Mouse (Mus musculus) kidney, embryonic 16.5 days (tissue): Measurements from ENCODE around the gene Larp1. TPM values are rescaled to one million over a fixed set of nuclear protein-coding genes. Genes with fewer than 3 reads are reported as not detected.

ENCODE experiments used
- ATAC-seq: fragments of 200-750 bp; cut with Nextera tagmentation; 2 replicates; pipeline ENCODE4 v1.8.0; 2017; ENCODE audit warnings: moderate TSS enrichment; ENCODE audit not compliant: low FRiP score, low TSS enrichment
- H3K27ac ChIP-seq: fragments of 300-500 bp; sonication (generic); 2 replicates; pipeline ENCODE4 v1.5.1; 2014; ENCODE audit warnings: low read length
- H3K27me3 ChIP-seq: fragments of 300-500 bp; sonication (generic); 2 replicates; pipeline ENCODE4 v1.6.1; 2014; ENCODE audit warnings: low read length, control low read depth, mixed read lengths; ENCODE audit not compliant: insufficient read depth
- H3K36me3 ChIP-seq: fragments of 300-500 bp; sonication (generic); 2 replicates; pipeline ENCODE4 v1.6.1; 2014; ENCODE audit warnings: low read length, control low read depth, mixed read lengths; ENCODE audit not compliant: insufficient read depth
- H3K4me1 ChIP-seq: fragments of 300-500 bp; sonication (generic); 2 replicates; pipeline ENCODE4 v1.6.1; 2014; ENCODE audit warnings: low read length, control low read depth, mixed read lengths; ENCODE audit not compliant: insufficient read depth
- H3K4me2 ChIP-seq: fragments of 300-500 bp; sonication (generic); replicated peaks from 2 replicates; pipeline ENCODE4 v1.6.1; 2014; ENCODE audit warnings: low read depth, low read length
- H3K4me3 ChIP-seq: fragments of 300-500 bp; sonication (generic); 2 replicates; pipeline ENCODE4 v1.5.1; 2014; ENCODE audit warnings: mild to moderate bottlenecking, low read length
- H3K9ac ChIP-seq: fragments of 300-500 bp; sonication (generic); replicated peaks from 2 replicates; pipeline ENCODE4 v1.6.1; 2014; ENCODE audit warnings: low read length
- H3K9me3 ChIP-seq: fragments of 300-500 bp; sonication (generic); 2 replicates; pipeline ENCODE4 v1.6.1; 2016; ENCODE audit warnings: low read length, control low read depth
- WGBS: fragments of 180-500 bp; shearing (Covaris S2); extraction: QIAGEN DNeasy Blood & Tissue Kit; methylation state at CpG from one replicate; pipeline ENCODE4 v1.1.7; 2014; 5-methylcytosine and 5-hydroxymethylcytosine counted together
- polyA plus RNA-seq: library from polyadenylated mRNA; unstranded; fragments of >200 nt; fragmentation: Nextera tagmentation; extraction: Ambion mirVana; gene quantifications from 2 replicates; pipeline ENCODE4 v1.2.1, GENCODE M21; 2015

The Larp1 gene
- polyA plus RNA-seq, 1 experiment from 2014 or later = 18.3 TPM

DNA sequence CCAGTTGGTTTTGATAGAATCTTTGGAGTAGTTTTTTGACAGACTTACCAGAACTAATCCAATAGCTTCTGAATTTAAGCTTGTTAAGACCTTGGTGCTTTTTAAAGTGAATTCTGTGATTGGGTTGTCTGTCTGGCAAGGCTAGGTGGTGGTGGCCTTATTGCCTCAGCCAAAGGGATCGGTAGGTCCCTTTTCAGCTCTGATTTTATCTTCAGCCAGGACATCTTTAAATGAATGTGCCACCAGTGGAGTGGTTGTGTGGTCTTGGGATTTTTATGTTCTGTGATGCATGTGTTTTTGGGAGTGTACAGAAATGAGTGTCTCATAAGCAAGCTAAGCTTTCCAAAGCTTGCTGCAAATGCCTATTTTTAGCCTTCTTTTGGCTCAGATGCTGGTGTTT, 2.1 kb downstream of the Larp1 start:
- H3K9ac ChIP-seq = no peak overlapping the region; the same call in 1 of the 2 replicates

DNA sequence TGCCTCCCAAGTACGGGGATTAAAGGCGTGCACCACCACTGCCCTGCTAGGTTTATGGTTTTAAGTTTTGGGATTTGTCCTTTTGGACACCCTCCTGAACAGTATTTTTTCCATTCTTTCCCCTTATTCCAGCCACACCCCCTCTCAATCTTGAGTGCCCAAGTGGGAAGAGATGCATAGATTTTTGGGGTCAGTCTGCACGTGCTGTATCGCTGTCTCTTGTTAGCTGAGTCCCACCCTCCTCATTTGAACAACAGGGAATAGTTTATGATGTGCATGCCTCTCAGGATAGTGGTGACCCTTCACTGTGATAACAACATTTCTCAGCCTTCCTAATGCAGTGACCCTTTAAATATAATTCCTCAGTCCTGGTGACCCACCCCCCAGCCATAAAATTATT, 2.9 kb downstream of the Larp1 start:
- no peak overlapping the region for H3K27ac ChIP-seq
- H3K9me3 ChIP-seq = no peaks in the 10 kb centered on the region
- ATAC-seq = no peak
- no peaks in the 10 kb centered on the region for H3K36me3 ChIP-seq
- H3K4me2 ChIP-seq = no peak overlapping the region
- no peak overlapping the region for H3K9ac ChIP-seq
- H3K4me1 ChIP-seq = peaks cover 57% of the 10 kb centered on the region
- H3K27me3 ChIP-seq = no peaks in the 10 kb centered on the region
- H3K4me3 ChIP-seq = no peak overlapping the region
- 69% methylated on average over 4 of the region's 4 CpGs for WGBS

More for the DNA sequence above, 2.1 kb downstream of the Larp1 start:
- Histone ChIP-seq H3K4me2 (peak overlapping the region; percentile 89), H3K36me3 (no peaks in the 10 kb centered on the region), H3K27me3 (no peaks in the 10 kb centered on the region), H3K4me3 (peak overlapping the region; percentile 99), H3K27ac (no peak overlapping the region), H3K4me1 (peaks cover 48% of the 10 kb centered on the region), H3K9me3 (no peaks in the 10 kb centered on the region)
- WGBS = 46% methylated on average over 1 of the region's 1 CpGs
- no peak for ATAC-seq

DNA sequence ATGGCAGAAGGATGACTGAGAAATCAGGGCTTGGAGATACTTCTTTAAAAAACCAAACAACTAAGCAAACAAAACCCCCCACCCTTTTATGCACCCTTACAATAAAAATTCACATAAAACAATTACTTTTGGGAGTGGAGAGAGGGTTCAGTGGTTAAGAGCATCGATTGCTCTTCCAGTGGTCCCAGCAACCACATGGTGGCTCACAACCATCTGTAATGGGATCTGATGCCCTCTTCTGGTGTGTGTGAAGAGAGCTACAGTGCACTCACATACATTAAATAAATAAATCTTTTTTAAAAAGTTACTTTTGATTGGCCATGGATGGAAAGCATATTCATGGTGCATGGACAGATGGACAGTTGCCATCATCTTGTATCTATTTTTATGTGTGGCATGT, 3.8 kb downstream of the Larp1 start:
- H3K9ac ChIP-seq = no peak overlapping the region
- no peaks in the 10 kb centered on the region for H3K9me3 ChIP-seq
- H3K36me3 ChIP-seq = no peaks in the 10 kb centered on the region
- no peaks in the 10 kb centered on the region for H3K27me3 ChIP-seq
- H3K4me3 ChIP-seq = no peak overlapping the region
- 96% methylated on average over 1 of the region's 1 CpGs for WGBS
- H3K4me1 ChIP-seq = peaks cover 61% of the 10 kb centered on the region
- ATAC-seq = no peak
- H3K4me2 ChIP-seq = no peak overlapping the region
- H3K27ac ChIP-seq = no peak overlapping the region

DNA sequence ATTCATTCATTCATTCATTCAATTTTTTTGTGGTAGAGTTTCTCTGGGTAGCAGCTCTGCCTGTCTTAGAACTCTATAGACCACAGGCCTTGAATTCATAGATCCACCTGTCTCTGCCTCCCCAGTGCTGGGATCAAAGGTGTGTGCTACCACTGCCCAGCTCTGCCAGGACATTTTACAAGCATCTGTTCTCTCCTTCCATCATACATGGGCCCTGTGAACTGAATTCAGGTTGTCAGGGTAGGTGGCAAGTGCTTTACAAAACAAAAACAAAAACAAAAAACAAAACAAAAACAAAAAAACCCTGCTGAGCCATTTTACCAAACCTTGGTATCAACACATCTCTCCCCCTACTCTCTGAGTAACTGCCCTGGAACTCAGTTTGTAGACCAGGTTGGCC, 4.2 kb downstream of the Larp1 start:
- Histone ChIP-seq H3K4me3 (no peak overlapping the region), H3K36me3 (no peaks in the 10 kb centered on the region), H3K27me3 (no peaks in the 10 kb centered on the region), H3K9me3 (no peaks in the 10 kb centered on the region), H3K4me2 (no peak overlapping the region), H3K27ac (no peak overlapping the region), H3K9ac (no peak overlapping the region), H3K4me1 (peaks cover 61% of the 10 kb centered on the region)
- no peak for ATAC-seq

DNA sequence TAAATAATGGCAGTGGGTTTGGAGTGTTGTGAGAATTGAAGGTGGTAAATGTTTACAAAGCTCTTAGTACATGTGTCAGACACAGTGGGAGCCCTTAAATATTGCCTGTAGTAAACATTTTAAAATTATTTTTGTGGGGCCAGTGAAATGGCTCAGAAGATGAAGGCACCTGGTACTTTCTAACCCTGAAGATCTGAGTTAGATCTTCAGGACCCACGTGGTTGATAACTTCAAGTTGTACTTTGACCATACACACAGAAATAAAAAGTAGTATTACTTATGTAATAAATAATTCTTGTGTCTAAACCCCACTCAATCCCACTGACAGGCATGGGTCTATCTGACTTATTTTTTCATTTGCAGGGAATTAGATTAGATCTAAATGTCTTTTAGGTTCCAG, 5.7 kb downstream of the Larp1 start:
- H3K4me3 ChIP-seq = no peak overlapping the region
- H3K4me2 ChIP-seq = no peak overlapping the region
- H3K36me3 ChIP-seq = no peaks in the 10 kb centered on the region
- no peak overlapping the region for H3K9ac ChIP-seq
- no peak for ATAC-seq
- 62% methylated on average over 1 of the region's 1 CpGs for WGBS
- peaks cover 67% of the 10 kb centered on the region for H3K4me1 ChIP-seq
- no peak overlapping the region for H3K27ac ChIP-seq
- H3K9me3 ChIP-seq = no peaks in the 10 kb centered on the region
- no peaks in the 10 kb centered on the region for H3K27me3 ChIP-seq

DNA sequence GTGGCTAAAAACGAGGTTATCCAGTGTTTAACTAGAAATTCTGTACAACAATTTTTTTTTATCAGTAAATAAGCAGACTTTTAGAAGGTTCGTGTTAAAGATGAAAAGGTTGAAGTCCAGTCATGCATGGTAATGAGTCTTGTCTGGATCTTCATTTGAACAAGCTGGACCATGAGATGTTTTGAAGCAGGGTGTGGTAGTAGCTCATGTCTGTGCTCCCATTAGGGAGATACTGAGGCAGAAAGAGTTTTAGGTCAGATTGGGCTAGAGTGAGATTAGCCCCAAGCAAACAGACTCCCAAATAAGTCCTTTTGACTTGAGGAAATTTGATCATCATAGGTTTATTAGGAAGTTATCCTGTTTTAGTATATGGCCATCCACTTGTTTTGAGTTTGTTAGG, 6.5 kb downstream of the Larp1 start:
- Histone ChIP-seq H3K4me2 (no peak overlapping the region), H3K27me3 (no peaks in the 10 kb centered on the region), H3K4me3 (no peak overlapping the region), H3K27ac (no peak overlapping the region), H3K9me3 (no peaks in the 10 kb centered on the region), H3K36me3 (no peaks in the 10 kb centered on the region), H3K4me1 (peaks cover 69% of the 10 kb centered on the region), H3K9ac (no peak overlapping the region)
- ATAC-seq = no peak
- 47% methylated on average over 2 of the region's 2 CpGs for WGBS

DNA sequence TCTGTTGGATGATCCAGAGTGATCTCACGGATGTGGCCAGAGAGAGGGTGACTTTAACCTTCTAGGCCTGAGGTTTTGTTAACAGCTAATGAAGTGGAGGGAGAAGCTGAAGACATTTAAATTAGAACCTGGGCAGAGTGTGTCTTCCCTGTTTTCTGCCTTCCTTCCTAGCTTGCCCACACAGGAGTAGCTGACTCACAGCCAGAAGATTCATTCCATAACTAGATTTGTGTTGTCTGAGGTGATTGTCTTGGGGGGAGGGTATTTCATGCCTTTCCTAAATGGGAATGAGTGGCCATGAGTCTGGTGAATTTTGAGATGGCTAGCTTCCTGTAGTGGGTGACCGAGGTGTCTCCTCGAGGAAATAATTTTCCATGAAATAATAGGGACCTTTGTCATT, 7.5 kb downstream of the Larp1 start:
- no peak overlapping the region for H3K4me2 ChIP-seq
- H3K4me1 ChIP-seq = peaks cover 70% of the 10 kb centered on the region
- H3K9ac ChIP-seq = no peak overlapping the region
- no peaks in the 10 kb centered on the region for H3K36me3 ChIP-seq
- no peaks in the 10 kb centered on the region for H3K9me3 ChIP-seq
- no peak overlapping the region for H3K4me3 ChIP-seq
- H3K27ac ChIP-seq = peak overlapping the region; percentile 52; the same call in 1 of the 2 replicates
- no peak for ATAC-seq
- WGBS = 22% methylated on average over 3 of the region's 3 CpGs
- H3K27me3 ChIP-seq = no peaks in the 10 kb centered on the region

DNA sequence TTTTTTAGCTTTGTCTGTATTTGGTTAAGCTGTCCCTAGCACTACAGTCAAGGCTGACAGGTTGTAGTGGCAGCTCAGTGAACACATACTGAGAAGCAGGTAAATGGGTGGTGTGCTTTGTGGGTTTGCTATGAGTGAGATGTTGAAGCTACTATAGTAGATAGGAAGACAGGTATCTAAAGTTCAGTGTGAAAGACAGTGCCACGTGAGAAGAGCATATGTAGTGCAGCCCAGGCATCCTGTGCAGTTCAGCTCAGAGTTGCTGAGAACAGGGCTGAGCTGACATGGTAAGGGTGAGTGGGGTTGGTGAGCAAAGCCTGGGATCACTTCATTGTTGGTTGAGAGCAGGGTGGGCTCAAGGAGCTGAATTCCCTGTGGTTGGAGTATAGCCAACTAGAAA, 8.6 kb downstream of the Larp1 start:
- Histone ChIP-seq H3K27ac (peak overlapping the region; percentile 52), H3K9me3 (no peaks in the 10 kb centered on the region), H3K4me3 (no peak overlapping the region), H3K9ac (no peak overlapping the region), H3K4me2 (no peak overlapping the region), H3K36me3 (no peaks in the 10 kb centered on the region), H3K27me3 (no peaks in the 10 kb centered on the region), H3K4me1 (peaks cover 70% of the 10 kb centered on the region)
- ATAC-seq = peak; percentile 47; the same call in 1 of the 2 replicates
- WGBS = 53% methylated on average over 1 of the region's 1 CpGs

DNA sequence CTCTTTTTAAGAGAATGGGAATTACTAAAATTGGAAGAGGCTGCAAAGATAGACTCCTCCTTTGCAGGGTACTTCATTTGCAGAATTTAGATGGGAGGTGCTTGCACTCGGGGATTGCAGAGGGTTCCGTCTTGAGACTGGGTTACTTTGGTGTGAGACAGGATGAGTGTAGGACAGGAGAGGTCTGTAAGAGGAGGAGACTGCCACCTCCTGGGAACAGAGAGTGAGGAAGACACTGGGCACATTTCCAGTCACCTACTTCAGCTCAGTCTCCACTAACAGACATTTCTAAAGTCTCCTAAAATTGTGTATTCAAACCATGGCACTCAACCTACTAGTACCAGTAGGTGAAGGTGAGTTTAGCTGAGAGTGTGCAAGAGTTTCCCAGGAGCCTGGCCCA, 9.4 kb downstream of the Larp1 start:
- no peak for ATAC-seq
- H3K27ac ChIP-seq = no peak overlapping the region; the same call in 1 of the 2 replicates
- no peaks in the 10 kb centered on the region for H3K36me3 ChIP-seq
- no peak overlapping the region for H3K9ac ChIP-seq
- 65% methylated on average over 2 of the region's 2 CpGs for WGBS
- peaks cover 70% of the 10 kb centered on the region for H3K4me1 ChIP-seq
- no peak overlapping the region for H3K4me3 ChIP-seq
- no peaks in the 10 kb centered on the region for H3K9me3 ChIP-seq
- no peak overlapping the region for H3K4me2 ChIP-seq
- H3K27me3 ChIP-seq = no peaks in the 10 kb centered on the region

DNA sequence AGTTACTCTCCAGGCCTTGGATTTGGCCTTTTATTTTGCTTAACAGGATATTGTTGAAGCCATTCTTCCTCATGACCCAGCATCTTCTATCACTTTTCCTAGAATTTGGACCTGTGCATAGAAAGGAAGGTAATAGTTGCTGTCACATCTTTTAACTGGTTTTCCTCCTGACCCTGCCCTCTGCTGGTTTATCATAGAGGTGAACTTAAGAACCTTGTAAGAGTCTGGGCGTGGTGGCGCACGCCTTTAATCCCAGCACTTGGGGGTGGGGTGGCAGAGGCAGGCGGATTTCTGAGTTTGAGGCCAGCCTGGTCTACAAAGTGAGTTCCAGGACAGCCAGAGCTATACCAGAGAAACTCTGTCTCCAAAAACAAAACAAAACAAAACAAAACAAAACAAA, 9.8 kb downstream of the Larp1 start:
- ATAC-seq = no peak
- WGBS = 93% methylated on average over 4 of the region's 4 CpGs
- no peak overlapping the region for H3K4me2 ChIP-seq
- H3K36me3 ChIP-seq = no peaks in the 10 kb centered on the region
- H3K4me3 ChIP-seq = no peak overlapping the region
- peaks cover 70% of the 10 kb centered on the region for H3K4me1 ChIP-seq
- H3K27ac ChIP-seq = no peak overlapping the region; the same call in 1 of the 2 replicates
- H3K9ac ChIP-seq = no peak overlapping the region
- no peaks in the 10 kb centered on the region for H3K27me3 ChIP-seq
- no peaks in the 10 kb centered on the region for H3K9me3 ChIP-seq

DNA sequence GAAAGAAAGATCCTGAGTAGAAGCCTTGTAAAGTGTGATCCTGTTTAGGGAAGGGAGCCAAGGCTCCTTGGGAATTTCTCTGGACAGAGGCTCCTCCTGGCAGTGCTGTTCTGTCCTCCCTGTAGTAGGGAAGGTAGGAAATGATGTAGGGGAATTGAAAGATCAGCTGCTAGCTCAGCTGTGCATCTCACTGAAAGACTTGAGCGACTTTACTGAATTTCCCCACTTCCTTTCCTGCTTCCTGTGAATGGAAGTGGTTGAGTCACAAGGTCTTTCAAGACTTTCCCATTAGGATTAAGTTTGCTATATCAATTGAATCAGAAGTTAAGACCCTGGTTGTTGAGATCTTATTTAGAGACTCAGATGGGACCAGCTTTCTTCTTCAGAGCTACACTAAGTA, 12.2 kb downstream of the Larp1 start:
- Histone ChIP-seq H3K27me3 (no peaks in the 10 kb centered on the region), H3K4me2 (no peak overlapping the region), H3K9me3 (no peaks in the 10 kb centered on the region), H3K4me1 (peaks cover 50% of the 10 kb centered on the region), H3K4me3 (no peak overlapping the region), H3K27ac (peak overlapping the region; percentile 2), H3K9ac (no peak overlapping the region), H3K36me3 (no peaks in the 10 kb centered on the region)
- no peak for ATAC-seq
- WGBS = 69% methylated on average over 1 of the region's 1 CpGs
